Mouse (Mus musculus) small intestine, adult 2 months (tissue): ENCODE measurements around the gene Twist1. TPM values are rescaled to one million over a fixed set of nuclear protein-coding genes. Genes with fewer than 3 reads are reported as not detected.

ENCODE experiments used
- H3K27ac ChIP-seq: fragments of 200-500 bp; 2 replicates; pipeline ENCODE4 v1.5.1; 2012; ENCODE audit warnings: low read depth, low read length, control low read depth, inconsistent platforms; ENCODE audit not compliant: insufficient read depth
- H3K27me3 ChIP-seq: fragments of 200-500 bp; 2 replicates; pipeline ENCODE4 v1.6.1; 2012; ENCODE audit warnings: mild to moderate bottlenecking, moderate library complexity, low read length, inconsistent platforms; ENCODE audit not compliant: control insufficient read depth, insufficient read depth
- H3K36me3 ChIP-seq: fragments of 200-500 bp; 2 replicates; pipeline ENCODE4 v1.6.1; 2012; ENCODE audit warnings: mild to moderate bottlenecking, low read length, control low read depth, inconsistent platforms; ENCODE audit not compliant: control insufficient read depth, insufficient read depth
- H3K4me1 ChIP-seq: fragments of 200-500 bp; 2 replicates; pipeline ENCODE4 v1.6.1; 2012; ENCODE audit warnings: low read length, inconsistent platforms, mixed read lengths; ENCODE audit not compliant: control insufficient read depth, insufficient read depth, insufficient read length
- H3K4me3 ChIP-seq: fragments of 200-500 bp; 2 replicates; pipeline ENCODE4 v1.5.1; 2012; ENCODE audit warnings: low read depth, mild to moderate bottlenecking, control low read depth, inconsistent platforms, low read length, moderate library complexity
- CTCF ChIP-seq: fragments of 200-500 bp; IDR thresholded peaks from 2 replicates; pipeline ENCODE4 v1.5.1; 2012; ENCODE audit warnings: low read depth, mild to moderate bottlenecking, control low read depth, inconsistent platforms, low read length, moderate library complexity, mixed read lengths; ENCODE audit not compliant: insufficient replicate concordance, insufficient read length; ENCODE audit errors: extremely low read depth
- POLR2A ChIP-seq: fragments of 200-500 bp; IDR thresholded peaks from 2 replicates; pipeline ENCODE4 v1.6.1; 2012; ENCODE audit warnings: low read depth, mild to moderate bottlenecking, control low read depth, inconsistent platforms, low read length, moderate library complexity
- WGBS: fragments of 180-500 bp; shearing (Covaris S2); methylation state at CpG from one replicate; pipeline ENCODE4 v1.1.7; 2018; 5-methylcytosine and 5-hydroxymethylcytosine counted together
- polyA plus RNA-seq: library from polyadenylated mRNA; depleted of rRNA; stranded (reverse); fragments of >200 nt; gene quantifications from 2 replicates; pipeline ENCODE4 v1.2.3, GENCODE M21; 2012

Twist1 gene
- polyA plus RNA-seq, 1 experiment, result 4.0 TPM

DNA sequence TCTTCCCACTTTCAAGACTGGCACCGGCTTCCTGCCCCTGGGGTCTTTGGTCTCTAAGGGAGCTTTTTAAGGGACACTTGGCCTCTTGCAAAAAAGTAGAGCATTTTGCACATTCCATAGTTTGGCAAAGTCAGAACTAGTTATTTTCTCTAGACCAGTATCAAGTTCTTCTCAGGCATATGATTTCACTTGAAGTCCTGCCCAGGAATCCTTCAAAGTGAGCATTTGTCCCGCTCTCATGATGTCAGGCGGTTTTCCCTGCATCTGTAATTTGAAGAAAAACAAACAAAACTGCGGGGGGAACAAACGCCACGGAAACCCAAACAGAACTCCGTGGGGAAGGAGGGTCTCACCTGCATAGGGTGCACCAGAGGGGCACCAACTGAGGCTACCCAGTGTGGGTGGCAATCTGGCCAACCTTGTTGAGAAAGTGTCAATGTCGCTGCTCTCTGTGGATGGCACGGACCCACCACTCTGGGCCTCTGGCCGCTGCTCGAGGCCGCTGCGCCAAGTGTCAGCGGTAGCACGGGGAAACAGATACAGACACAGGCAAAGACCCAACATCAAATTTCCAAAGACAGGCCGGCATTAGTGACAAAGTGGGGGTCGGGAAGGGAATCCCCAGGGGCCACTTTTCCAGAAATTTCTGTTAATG, 4.8 kb downstream of the Twist1 start:
- H3K27ac ChIP-seq, result no peak overlapping the region
- peaks cover 40% of the 10 kb centered on the region for H3K27me3 ChIP-seq
- H3K36me3 ChIP-seq, result no peaks in the 10 kb centered on the region
- H3K4me3 ChIP-seq, result no peak overlapping the region
- H3K4me1 ChIP-seq, result no peaks in the 10 kb centered on the region
- 11% methylated on average over 17 of the region's 17 CpGs for WGBS
- TF ChIP-seq CTCF (no peak), POLR2A (no peak)

GRCm38 (mm10) chr12:33962773-33963130, 5.3 kb downstream of the Twist1 start:
- H3K4me3 ChIP-seq, result no peak overlapping the region
- H3K27me3 ChIP-seq, result peaks cover 40% of the 10 kb centered on the region
- no peak overlapping the region for H3K27ac ChIP-seq
- WGBS, result 12% methylated on average over 9 of the region's 9 CpGs
- H3K36me3 ChIP-seq, result no peaks in the 10 kb centered on the region
- TF ChIP-seq POLR2A, result no peak
- TF ChIP-seq CTCF, result no peak
- no peaks in the 10 kb centered on the region for H3K4me1 ChIP-seq

- peaks cover 37% of the 10 kb centered on the region for H3K27me3 ChIP-seq
- H3K4me1 ChIP-seq, result no peaks in the 10 kb centered on the region
- H3K36me3 ChIP-seq, result no peaks in the 10 kb centered on the region
- H3K4me3 ChIP-seq, result no peak overlapping the region
- TF ChIP-seq POLR2A (no peak), CTCF (no peak)
- no peak overlapping the region for H3K27ac ChIP-seq
- WGBS, result 13% methylated on average over 15 of the region's 15 CpGs
These were observed 6.3 kb downstream of the Twist1 start for GRCm38 (mm10) chr12:33963671-33964369.

GRCm38 (mm10) chr12:33964427-33964826, 7.0 kb downstream of the Twist1 start:
- Histone ChIP-seq H3K36me3 (no peaks in the 10 kb centered on the region), H3K27me3 (peaks cover 40% of the 10 kb centered on the region), H3K4me1 (no peaks in the 10 kb centered on the region), H3K27ac (no peak overlapping the region), H3K4me3 (no peak overlapping the region)
- 34% methylated on average over 2 of the region's 2 CpGs for WGBS
- no peak for TF ChIP-seq CTCF
- no peak for TF ChIP-seq POLR2A

- Histone ChIP-seq H3K36me3 (no peaks in the 10 kb centered on the region), H3K4me1 (no peaks in the 10 kb centered on the region), H3K4me3 (no peak overlapping the region), H3K27me3 (peaks cover 40% of the 10 kb centered on the region), H3K27ac (no peak overlapping the region)
- no peak for TF ChIP-seq POLR2A
- no peak for TF ChIP-seq CTCF
- WGBS, result 8% methylated on average over 5 of the region's 5 CpGs
These were observed 8.3 kb downstream of the Twist1 start for GRCm38 (mm10) chr12:33965661-33966360.

DNA sequence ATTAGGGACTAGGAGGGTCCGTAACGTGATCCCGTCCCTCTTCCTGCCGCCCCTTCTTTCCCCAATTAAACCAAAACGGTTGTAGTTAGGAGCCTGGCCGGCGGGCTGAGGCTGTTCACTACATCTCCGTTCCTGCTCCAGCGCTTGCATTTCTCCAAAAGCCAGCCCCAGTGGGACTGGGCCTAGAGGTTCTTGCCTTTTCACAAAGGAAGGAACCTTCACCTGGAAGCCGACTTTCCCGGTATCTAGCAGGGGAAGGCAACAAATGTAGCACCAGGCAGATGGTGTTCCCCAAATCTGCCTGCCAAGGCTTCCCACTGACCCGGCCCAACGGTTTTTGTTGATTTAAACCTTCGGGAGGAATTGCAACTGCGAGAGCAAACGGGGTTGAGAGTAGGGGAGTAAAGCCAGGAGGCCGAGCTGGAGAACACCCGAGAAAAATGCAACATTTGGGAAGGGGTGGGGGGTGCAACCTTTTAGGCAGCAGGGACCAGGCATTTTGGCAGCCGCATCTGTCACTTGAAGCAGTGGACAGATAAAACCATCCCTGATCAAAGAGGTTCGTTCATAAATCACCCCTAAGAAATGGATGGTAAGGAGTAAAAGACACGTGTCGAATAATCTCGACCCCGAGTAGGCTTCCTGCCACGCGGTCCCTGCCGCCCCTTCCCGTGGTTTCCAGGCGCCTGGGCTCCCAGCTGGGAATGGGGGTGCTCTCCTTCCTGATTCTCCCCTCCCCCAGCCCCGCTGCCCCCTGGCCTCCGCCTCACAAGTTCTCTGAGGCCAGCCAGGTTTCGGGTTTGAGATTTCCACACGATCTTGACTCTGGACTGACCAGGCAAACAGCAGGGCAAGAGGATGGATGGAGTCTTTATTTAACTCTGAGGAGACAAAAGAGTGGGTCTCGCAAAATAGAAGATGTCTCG, 9.3 kb downstream of the Twist1 start:
- Histone ChIP-seq H3K4me1 (no peaks in the 10 kb centered on the region), H3K4me3 (no peak overlapping the region), H3K27ac (no peak overlapping the region), H3K36me3 (no peaks in the 10 kb centered on the region), H3K27me3 (peaks cover 40% of the 10 kb centered on the region)
- 3% methylated on average over 34 of the region's 35 CpGs for WGBS
- no peak for TF ChIP-seq POLR2A
- TF ChIP-seq CTCF, result no peak

DNA sequence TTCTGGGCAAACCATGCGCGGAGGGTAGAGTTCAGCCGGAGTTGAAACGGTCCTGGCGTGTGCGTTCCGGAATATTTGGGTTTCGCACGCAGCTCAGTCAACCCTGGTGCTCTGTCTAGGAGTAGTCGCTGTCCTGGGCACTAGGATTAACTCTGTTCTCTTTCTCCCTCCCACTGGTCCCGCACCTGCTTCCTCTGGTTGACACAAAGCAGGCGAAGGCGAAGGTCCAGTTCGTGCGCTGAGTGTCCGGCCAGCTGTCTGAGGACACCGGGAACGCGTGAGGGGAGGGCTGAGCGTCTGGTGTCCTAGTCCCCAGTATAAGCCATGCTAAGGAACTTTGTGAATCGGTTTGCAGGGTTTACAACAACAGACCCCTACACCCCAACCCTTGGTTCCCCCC, 10.0 kb downstream of the Twist1 start:
- 3% methylated on average over 21 of the region's 21 CpGs for WGBS
- Histone ChIP-seq H3K4me3 (no peak overlapping the region), H3K4me1 (no peaks in the 10 kb centered on the region), H3K27ac (no peak overlapping the region), H3K27me3 (peaks cover 34% of the 10 kb centered on the region), H3K36me3 (no peaks in the 10 kb centered on the region)
- TF ChIP-seq POLR2A (no peak), CTCF (no peak)
